Mouse (Mus musculus) layer of hippocampus, postnatal 10 days (tissue): ENCODE results near the gene Cdkl3. TPM values are rescaled to one million over a fixed set of nuclear protein-coding genes. Genes with fewer than 3 reads are reported as not detected.
A peak's percentile ranks its signal among the peaks of the same experiment; 100 is the strongest.

ENCODE experiments used
- DNase-seq, 2 experiments: peaks; one replicate each; pipeline ENCODE4 v3.0.0; 2021; ENCODE audit warnings: low spot score in 2 of 2
- total RNA-seq, 2 experiments: library from RNA; stranded (reverse); gene quantifications; 2 replicates each; pipeline ENCODE4 v1.2.3; 2021

Cdkl3 gene
- total RNA-seq, 2 experiments from 2014 or later, result 18.8 to 23.4 TPM

GRCm38 (mm10) chr11:52011011-52011410, 7.0 kb downstream of the Cdkl3 start:
- DNase-seq, result no peak

GRCm38 (mm10) chr11:52011541-52011940, 7.5 kb downstream of the Cdkl3 start:
- DNase-seq, result no peak

- DNase-seq, result no peak
Measured at GRCm38 (mm10) chr11:52018217-52018616, 14.2 kb downstream of the Cdkl3 start.

- DNase-seq, result no peak
Measured at GRCm38 (mm10) chr11:52032356-52032755, 28.3 kb downstream of the Cdkl3 start.

GRCm38 (mm10) chr11:52033953-52034352, 29.9 kb downstream of the Cdkl3 start:
- peak; percentile 25 to 32 for DNase-seq

- DNase-seq, result no peak
Measured at GRCm38 (mm10) chr11:52035905-52036304, 31.9 kb downstream of the Cdkl3 start.

GRCm38 (mm10) chr11:52037659-52038058, 33.6 kb downstream of the Cdkl3 start:
- DNase-seq, result no peak

- DNase-seq, result no peak
Measured at GRCm38 (mm10) chr11:52043224-52043623, 39.2 kb downstream of the Cdkl3 start.

- no peak for DNase-seq
Measured at GRCm38 (mm10) chr11:52044156-52044555, 40.1 kb downstream of the Cdkl3 start.

GRCm38 (mm10) chr11:52046446-52047165, 42.6 kb downstream of the Cdkl3 start:
- DNase-seq, result no peak

- no peak for DNase-seq
Measured at GRCm38 (mm10) chr11:52053371-52053770, 49.4 kb downstream of the Cdkl3 start.

GRCm38 (mm10) chr11:52054728-52055127, 50.7 kb downstream of the Cdkl3 start:
- DNase-seq, result no peak

- DNase-seq, result no peak
Measured at GRCm38 (mm10) chr11:52056198-52056597, 52.2 kb downstream of the Cdkl3 start.

- DNase-seq, result no peak
Measured at GRCm38 (mm10) chr11:52059001-52059400, 55.0 kb downstream of the Cdkl3 start.

- no peak for DNase-seq
Measured at GRCm38 (mm10) chr11:52060315-52060714, 56.3 kb downstream of the Cdkl3 start.

- DNase-seq, result no peak
Measured at GRCm38 (mm10) chr11:52062406-52062805, 58.4 kb downstream of the Cdkl3 start.

GRCm38 (mm10) chr11:52064398-52064797, 60.4 kb downstream of the Cdkl3 start:
- no peak for DNase-seq

GRCm38 (mm10) chr11:52065841-52066240, 61.8 kb downstream of the Cdkl3 start:
- DNase-seq, result no peak

- DNase-seq, result no peak
Measured at GRCm38 (mm10) chr11:52071768-52072167, 67.7 kb downstream of the Cdkl3 start.

- DNase-seq, result no peak
Measured at GRCm38 (mm10) chr11:52073528-52074170, 69.6 kb downstream of the Cdkl3 start.

- no peak for DNase-seq
Measured at GRCm38 (mm10) chr11:52074626-52075470, 70.8 kb downstream of the Cdkl3 start.
